Mouse (Mus musculus) MEL (cell line): ENCODE measurements at regions not wholly inside any gene's neighbourhood (a gene's known extent, or its start where the extent isn't known, plus 50 kb on each side); places are given as distances from the start of the nearest gene placed in this dataset.

Experiments
- BHLHE40 ChIP-seq: IDR thresholded peaks from 2 replicates; pipeline ENCODE4 v1.6.1; 2012; ENCODE audit warnings: low read depth, mild to moderate bottlenecking, inconsistent platforms, low read length, improper control_type of control experiment, borderline replicate concordance
- CHD1 ChIP-seq: IDR thresholded peaks from 2 replicates; pipeline ENCODE4 v1.6.1; 2012; ENCODE audit warnings: low read depth, mild to moderate bottlenecking, inconsistent platforms, low read length, improper control_type of control experiment
- CHD2 ChIP-seq: IDR thresholded peaks from 2 replicates; pipeline ENCODE4 v1.6.1; 2011; ENCODE audit warnings: low read length, improper control_type of control experiment
- CTCF ChIP-seq, 3 experiments: IDR thresholded peaks in 2 of 3; conservative IDR thresholded peaks in 1 of 3; 2 replicates each; pipeline ENCODE4 v1.5.1; 2011 to 2012; ENCODE audit warnings: low read length in 3 of 3, low read depth in 2 of 3, mild to moderate bottlenecking in 2 of 3, improper control_type of control experiment in 1 of 3, inconsistent platforms in 1 of 3, mixed read lengths in 1 of 3, moderate library complexity in 1 of 3; ENCODE audit not compliant: control insufficient read depth in 1 of 3, insufficient read depth in 1 of 3, poor library complexity in 1 of 3, severe bottlenecking in 1 of 3
- EP300 ChIP-seq, 2 experiments: IDR thresholded peaks; 2 replicates each; pipeline ENCODE4 v1.6.1; 2011; ENCODE audit warnings: improper control_type of control experiment in 2 of 2, low read length in 2 of 2, low read depth in 1 of 2, mild to moderate bottlenecking in 1 of 2
- ETS1 ChIP-seq: IDR thresholded peaks from 2 replicates; pipeline ENCODE4 v1.6.1; 2012; ENCODE audit warnings: low read depth, mild to moderate bottlenecking, inconsistent platforms, low read length, improper control_type of control experiment, moderate library complexity
- GATA1 ChIP-seq: IDR thresholded peaks from 2 replicates; pipeline ENCODE4 v1.6.1; 2011; ENCODE audit warnings: low read depth, low read length, improper control_type of control experiment
- MAFK ChIP-seq: IDR thresholded peaks from 2 replicates; pipeline ENCODE4 v1.6.1; 2011; ENCODE audit warnings: low read depth, mild to moderate bottlenecking, low read length, improper control_type of control experiment, borderline replicate concordance
- POLR2A ChIP-seq, 2 experiments: IDR thresholded peaks; 2 replicates each; pipeline ENCODE4 v1.6.1; 2011 to 2012; ENCODE audit warnings: low read length in 2 of 2, mild to moderate bottlenecking in 2 of 2, control low read depth in 1 of 2, improper control_type of control experiment in 1 of 2, low read depth in 1 of 2, moderate library complexity in 1 of 2; ENCODE audit not compliant: control insufficient read depth in 1 of 2, insufficient read depth in 1 of 2, poor library complexity in 1 of 2
- POLR2AphosphoS2 ChIP-seq: IDR thresholded peaks from 2 replicates; pipeline ENCODE4 v1.6.1; 2011; ENCODE audit warnings: low read length, improper control_type of control experiment
- USF1 ChIP-seq: IDR thresholded peaks from 2 replicates; pipeline ENCODE4 v1.6.1; 2014; ENCODE audit warnings: low read depth, mild to moderate bottlenecking, inconsistent platforms, low read length, improper control_type of control experiment, moderate library complexity
- ZNF384 ChIP-seq: IDR thresholded peaks from 2 replicates; pipeline ENCODE4 v1.6.1; 2012; ENCODE audit warnings: low read depth, mild to moderate bottlenecking, inconsistent platforms, low read length, improper control_type of control experiment

GRCm38 (mm10) chr3:151160516-151160915, 277.2 kb upstream of the Adgrl4 start:
- no peak for TF ChIP-seq CTCF (IDR thresholded peaks at IDR 0.05 in 2 of 3, conservative IDR thresholded peaks at IDR 0.05 in 1 of 3; ENCODE audit: control insufficient read depth in 1 of 3, insufficient read depth in 1 of 3, low read depth in 2 of 3, low read length in 3 of 3, poor library complexity in 1 of 3, severe bottlenecking in 1 of 3)
- TF ChIP-seq CHD1 = no peak
- TF ChIP-seq BHLHE40 = no peak
- no peak for TF ChIP-seq CHD2
- no peak for TF ChIP-seq EP300 (IDR thresholded peaks at IDR 0.05; ENCODE audit: low read depth in 1 of 2, low read length in 2 of 2)
- TF ChIP-seq USF1 = no peak
- TF ChIP-seq POLR2A (IDR thresholded peaks at IDR 0.05; ENCODE audit: control insufficient read depth in 1 of 2, insufficient read depth in 1 of 2, low read depth in 1 of 2, low read length in 2 of 2, poor library complexity in 1 of 2) = no peak
- no peak for TF ChIP-seq GATA1
- no peak for TF ChIP-seq ETS1
- TF ChIP-seq MAFK = no peak
- TF ChIP-seq POLR2AphosphoS2 = no peak
- no peak; the same call in 1 of the 2 replicates for TF ChIP-seq ZNF384
